Mouse (Mus musculus) bone marrow, adult 2 months (tissue): ENCODE measurements around the gene Il15ra.

Source experiments
- CTCF ChIP-seq: fragments of 200-500 bp; IDR thresholded peaks from 2 replicates; pipeline ENCODE4 v1.5.1; 2011; ENCODE audit warnings: low read length, control low read depth; ENCODE audit not compliant: control insufficient read depth, insufficient read depth
- POLR2A ChIP-seq: fragments of 200-500 bp; IDR thresholded peaks from 2 replicates; pipeline ENCODE4 v1.6.1; 2011; ENCODE audit warnings: low read depth, mild to moderate bottlenecking, control low read depth, low read length, borderline replicate concordance; ENCODE audit not compliant: control insufficient read depth

GRCm38 (mm10) chr2:11679626-11680025, 25.5 kb upstream of the Il15ra start:
- TF ChIP-seq POLR2A (no peak), CTCF (no peak)
